Mouse (Mus musculus): ENCODE data around the gene Smad9.

Smad9 gene

GRCm38 (mm10) chr3:54807666-54808217, 52.4 kb downstream of the Smad9 start, which contains the start of gene Rfxap:
Gene Rfxap, minus strand, starts transcription at chr3:54807791.
- DNase-seq (ENCODE audit: low spot score in 2 of 2) = peak; percentile 95 to 98

- DNase-seq (ENCODE audit: low spot score in 2 of 2) = no peak
Measured at GRCm38 (mm10) chr3:54809111-54809510, 53.7 kb downstream of the Smad9 start.

GRCm38 (mm10) chr3:54811616-54812015, 56.2 kb downstream of the Smad9 start:
- no peak for DNase-seq (ENCODE audit: low spot score in 2 of 2)

GRCm38 (mm10) chr3:54813418-54813988, 58.1 kb downstream of the Smad9 start:
- no peak for DNase-seq (ENCODE audit: low spot score in 2 of 2)

- no peak for DNase-seq (ENCODE audit: low spot score in 2 of 2)
Measured at GRCm38 (mm10) chr3:54814622-54815021, 59.2 kb downstream of the Smad9 start.

- DNase-seq (ENCODE audit: low spot score in 2 of 2) = peak; percentile 16 to 65
Measured at GRCm38 (mm10) chr3:54815292-54815691, 59.9 kb downstream of the Smad9 start.

GRCm38 (mm10) chr3:54822526-54822925, 67.1 kb downstream of the Smad9 start:
- no peak for DNase-seq (ENCODE audit: low spot score in 2 of 2)

GRCm38 (mm10) chr3:54832491-54832890, 77.1 kb downstream of the Smad9 start:
- no peak for DNase-seq (ENCODE audit: low spot score in 2 of 2)

- DNase-seq (ENCODE audit: low spot score in 2 of 2) = no peak
Measured at GRCm38 (mm10) chr3:54835421-54835820, 80.0 kb downstream of the Smad9 start.
